Mouse (Mus musculus) CD4-positive, CD25-positive, alpha-beta regulatory T cell, adult 4 months (primary cell): ENCODE data around the gene Fbxl17. TPM values are rescaled to one million over a fixed set of nuclear protein-coding genes. Genes with fewer than 3 reads are reported as not detected.

Experiments used
- ATAC-seq: one replicate; pipeline ENCODE4 v1.8.0; 2017
- polyA plus RNA-seq, 2 experiments: library from polyadenylated mRNA; unstranded; fragments of 100-300 nt; shearing (Covaris generic); gene quantifications; one replicate each; pipeline ENCODE4 v1.2.1; 2017

Fbxl17 gene
- polyA plus RNA-seq, 2 experiments from 2014 or later, result 5.0 to 11.7 TPM

GRCm38 (mm10) chr17:63208346-63208745, 291.5 kb downstream of the Fbxl17 start:
- no peak for ATAC-seq

GRCm38 (mm10) chr17:63207714-63208113, 292.1 kb downstream of the Fbxl17 start:
- ATAC-seq, result no peak

GRCm38 (mm10) chr17:63205316-63205715, 294.5 kb downstream of the Fbxl17 start:
- ATAC-seq, result no peak

- no peak for ATAC-seq
Measured at GRCm38 (mm10) chr17:63203582-63204190, 296.1 kb downstream of the Fbxl17 start.

GRCm38 (mm10) chr17:63198703-63199102, 301.1 kb downstream of the Fbxl17 start:
- ATAC-seq, result no peak

GRCm38 (mm10) chr17:63195496-63195895, 304.3 kb downstream of the Fbxl17 start:
- no peak for ATAC-seq

- no peak for ATAC-seq
Measured at GRCm38 (mm10) chr17:63193196-63193595, 306.6 kb downstream of the Fbxl17 start.

- ATAC-seq, result no peak
Measured at GRCm38 (mm10) chr17:63191345-63191744, 308.5 kb downstream of the Fbxl17 start.

GRCm38 (mm10) chr17:63189274-63189673, 310.5 kb downstream of the Fbxl17 start:
- no peak for ATAC-seq

GRCm38 (mm10) chr17:63185531-63185930, 314.3 kb downstream of the Fbxl17 start:
- no peak for ATAC-seq

GRCm38 (mm10) chr17:63184844-63185504, 314.8 kb downstream of the Fbxl17 start:
- no peak for ATAC-seq

- no peak for ATAC-seq
Measured at GRCm38 (mm10) chr17:63183431-63183830, 316.4 kb downstream of the Fbxl17 start.

GRCm38 (mm10) chr17:63181661-63182060, 318.2 kb downstream of the Fbxl17 start:
- no peak for ATAC-seq

- ATAC-seq, result no peak
Measured at GRCm38 (mm10) chr17:63180042-63180441, 319.8 kb downstream of the Fbxl17 start.

GRCm38 (mm10) chr17:63178331-63178730, 321.5 kb downstream of the Fbxl17 start:
- no peak for ATAC-seq

GRCm38 (mm10) chr17:63176411-63176810, 323.4 kb downstream of the Fbxl17 start:
- ATAC-seq, result no peak

GRCm38 (mm10) chr17:63172697-63173096, 327.1 kb downstream of the Fbxl17 start:
- ATAC-seq, result no peak

GRCm38 (mm10) chr17:63171890-63172491, 327.8 kb downstream of the Fbxl17 start:
- no peak for ATAC-seq

GRCm38 (mm10) chr17:63171264-63171663, 328.6 kb downstream of the Fbxl17 start:
- ATAC-seq, result no peak

GRCm38 (mm10) chr17:63168019-63168788, 331.6 kb downstream of the Fbxl17 start:
- ATAC-seq, result no peak

GRCm38 (mm10) chr17:63167248-63167647, 332.6 kb downstream of the Fbxl17 start:
- no peak for ATAC-seq

GRCm38 (mm10) chr17:63166692-63167091, 333.1 kb downstream of the Fbxl17 start:
- ATAC-seq, result no peak

GRCm38 (mm10) chr17:63165847-63166246, 334.0 kb downstream of the Fbxl17 start:
- ATAC-seq, result no peak
